Mouse (Mus musculus): ENCODE measurements around the gene Fstl5. TPM values are rescaled to one million over a fixed set of nuclear protein-coding genes. Genes with fewer than 3 reads are reported as not detected.
"Not testable (repeated sequence)": the region's sequence is repeated elsewhere in the genome, so short reads cannot be mapped to it uniquely, and the experiment has no call there.

The Fstl5 gene
- polyA plus RNA-seq, 1 experiment from 2014 or later, result not detected

DNA sequence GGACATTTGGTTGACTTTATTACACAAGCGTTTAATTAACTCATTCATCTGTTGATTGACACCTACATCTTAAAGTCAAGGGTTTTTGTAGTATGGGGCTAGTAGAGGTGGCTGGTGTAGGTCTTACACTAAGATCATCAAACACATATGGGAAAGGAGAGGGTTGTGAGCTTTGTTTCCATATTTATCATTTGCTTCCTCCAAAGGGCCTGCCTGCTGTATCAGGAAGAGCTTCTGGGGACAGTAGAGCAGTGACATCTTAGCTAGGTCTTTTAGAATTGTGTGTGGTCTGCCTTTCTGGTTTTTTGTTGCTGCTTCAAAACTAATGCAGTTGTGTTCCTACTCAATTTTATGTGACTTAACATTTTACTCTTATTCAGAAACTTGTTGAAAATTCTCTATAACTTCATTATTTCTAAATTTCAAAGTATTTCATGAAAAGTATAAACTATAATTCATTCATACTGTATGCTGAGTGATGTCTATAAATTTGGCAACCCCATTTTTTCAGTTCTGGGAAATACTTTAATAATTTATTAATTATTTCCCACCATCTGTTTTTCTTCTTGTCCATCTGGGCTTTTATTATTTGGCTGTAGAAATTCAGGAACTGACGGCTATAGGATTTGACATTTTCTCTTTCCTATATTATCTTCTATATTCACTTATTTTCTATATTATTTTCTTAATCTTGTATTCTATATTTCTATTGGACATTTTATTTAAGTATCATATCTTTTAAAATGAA is 227.1 kb downstream of the Fstl5 start:
- no peak overlapping the region for H3K4me2 ChIP-seq
- no peak overlapping the region for H3K4me3 ChIP-seq (replicated peaks)
- 58% methylated on average over 2 of the region's 2 CpGs for WGBS (ENCODE audit: insufficient replicate concordance)
- no peaks in the 10 kb centered on the region for H3K9me3 ChIP-seq (replicated peaks)
- no peak overlapping the region for H3K27ac ChIP-seq (replicated peaks)
- no peaks in the 10 kb centered on the region for H3K4me1 ChIP-seq (replicated peaks)
- no peaks in the 10 kb centered on the region for H3K27me3 ChIP-seq
- H3K9ac ChIP-seq, result no peak overlapping the region
- ATAC-seq (ENCODE audit: insufficient read depth), result no peak
- no peaks in the 10 kb centered on the region for H3K36me3 ChIP-seq (replicated peaks)

DNA sequence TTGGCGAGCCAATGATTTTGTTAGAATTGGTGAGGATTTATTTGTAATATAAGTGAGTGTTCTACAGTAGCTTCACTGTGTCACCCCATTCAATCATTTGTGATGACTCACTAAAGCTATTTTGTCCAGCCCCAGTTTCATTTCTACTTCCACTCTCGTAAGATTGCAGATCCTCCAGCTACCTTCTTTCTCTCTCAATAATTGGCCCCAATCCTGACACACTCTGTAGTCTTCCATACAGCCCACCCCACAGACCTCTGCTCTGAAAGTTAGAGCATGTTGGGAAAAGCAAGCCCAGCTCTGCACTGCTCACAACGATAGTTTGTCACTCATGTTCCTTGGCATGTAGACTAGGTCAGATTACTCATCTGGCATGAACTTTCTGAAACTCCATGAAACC is 242.9 kb downstream of the Fstl5 start:
- Histone ChIP-seq H3K36me3 (replicated peaks) (no peaks in the 10 kb centered on the region), H3K27ac (replicated peaks) (no peak overlapping the region), H3K9me3 (replicated peaks) (no peaks in the 10 kb centered on the region), H3K27me3 (no peaks in the 10 kb centered on the region), H3K4me2 (no peak overlapping the region), H3K4me1 (replicated peaks) (no peaks in the 10 kb centered on the region), H3K9ac (no peak overlapping the region), H3K4me3 (replicated peaks) (no peak overlapping the region)
- ATAC-seq (ENCODE audit: insufficient read depth), result no peak
- WGBS (ENCODE audit: insufficient replicate concordance), result 57% methylated on average over 3 of the region's 3 CpGs

DNA sequence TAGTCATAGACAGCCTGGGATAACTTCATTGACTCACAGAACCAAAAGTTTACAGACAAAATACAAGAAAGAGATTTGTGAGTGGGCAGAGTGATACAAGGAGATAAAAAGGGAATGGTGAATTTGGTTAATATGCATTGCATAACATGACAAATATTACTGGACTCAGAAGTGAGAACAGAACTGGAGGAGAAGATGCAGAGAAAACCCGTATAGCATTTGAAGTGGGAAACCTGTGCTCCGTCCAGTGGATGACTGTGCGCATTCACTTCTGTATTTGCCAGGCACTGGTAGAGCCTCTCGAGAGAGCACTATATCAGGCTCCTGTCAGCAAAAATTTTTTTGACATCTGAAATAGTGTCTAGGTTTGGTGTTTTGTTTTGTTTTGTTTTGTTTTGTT is 245.5 kb downstream of the Fstl5 start:
- no peaks in the 10 kb centered on the region for H3K9me3 ChIP-seq (replicated peaks)
- H3K4me3 ChIP-seq (replicated peaks), result no peak overlapping the region
- H3K27me3 ChIP-seq, result no peaks in the 10 kb centered on the region
- no peaks in the 10 kb centered on the region for H3K36me3 ChIP-seq (replicated peaks)
- no peak overlapping the region for H3K4me2 ChIP-seq
- H3K27ac ChIP-seq (replicated peaks), result no peak overlapping the region
- H3K9ac ChIP-seq, result no peak overlapping the region
- ATAC-seq (ENCODE audit: insufficient read depth), result no peak
- H3K4me1 ChIP-seq (replicated peaks), result no peaks in the 10 kb centered on the region
- WGBS (ENCODE audit: insufficient replicate concordance), result 65% methylated on average over 4 of the region's 4 CpGs

DNA sequence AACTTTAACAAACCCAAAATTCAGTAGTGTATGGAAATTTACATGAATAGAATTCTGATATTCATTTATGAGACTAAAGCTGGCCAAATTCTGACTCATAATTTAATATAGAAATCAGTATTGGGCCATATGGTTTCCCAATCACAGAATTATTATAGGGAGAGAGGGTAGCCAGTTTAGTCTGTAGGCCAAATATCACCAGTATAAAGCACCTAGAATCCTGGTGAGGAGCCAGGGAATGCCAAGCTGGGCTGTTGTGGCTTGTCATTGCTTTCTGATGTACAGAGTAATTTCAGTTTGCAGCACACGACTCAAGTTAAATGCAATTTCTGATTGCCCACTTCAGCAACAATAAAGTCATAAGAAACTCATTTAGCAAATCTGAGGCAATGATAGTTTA is 248.4 kb downstream of the Fstl5 start:
- H3K27me3 ChIP-seq, result no peaks in the 10 kb centered on the region
- H3K27ac ChIP-seq (replicated peaks), result no peak overlapping the region
- no peak for ATAC-seq (ENCODE audit: insufficient read depth)
- no peak overlapping the region for H3K9ac ChIP-seq
- no peak overlapping the region for H3K4me2 ChIP-seq
- H3K4me1 ChIP-seq (replicated peaks), result no peaks in the 10 kb centered on the region
- H3K36me3 ChIP-seq (replicated peaks), result no peaks in the 10 kb centered on the region
- no peaks in the 10 kb centered on the region for H3K9me3 ChIP-seq (replicated peaks)
- no peak overlapping the region for H3K4me3 ChIP-seq (replicated peaks)
- 61% methylated on average over 1 of the region's 1 CpGs for WGBS (ENCODE audit: insufficient replicate concordance)

DNA sequence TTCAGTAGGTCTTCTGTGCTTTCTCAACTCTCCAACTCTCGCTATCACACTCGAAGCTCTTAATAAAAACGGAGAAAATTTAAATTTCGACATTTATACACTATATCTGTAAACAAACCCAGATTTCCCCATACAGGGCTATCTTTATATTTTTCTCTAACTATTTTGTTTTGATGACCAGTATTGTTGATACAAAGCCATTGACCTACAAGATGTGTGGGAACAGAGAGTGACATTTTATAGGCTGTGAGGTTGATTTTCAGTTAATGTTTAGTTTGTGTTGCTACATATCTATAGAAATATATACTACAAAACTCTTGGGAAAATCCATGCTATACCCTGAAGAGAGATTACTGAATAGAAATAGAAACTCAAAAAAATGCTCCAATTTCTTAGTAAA is 262.9 kb downstream of the Fstl5 start:
- Histone ChIP-seq H3K4me2 (no peak overlapping the region), H3K9ac (no peak overlapping the region), H3K36me3 (replicated peaks) (no peaks in the 10 kb centered on the region), H3K4me3 (replicated peaks) (no peak overlapping the region), H3K27me3 (no peaks in the 10 kb centered on the region), H3K4me1 (replicated peaks) (no peaks in the 10 kb centered on the region), H3K9me3 (replicated peaks) (no peaks in the 10 kb centered on the region), H3K27ac (replicated peaks) (no peak overlapping the region)
- no peak for ATAC-seq (ENCODE audit: insufficient read depth)
- 46% methylated on average over 4 of the region's 4 CpGs for WGBS (ENCODE audit: insufficient replicate concordance)

DNA sequence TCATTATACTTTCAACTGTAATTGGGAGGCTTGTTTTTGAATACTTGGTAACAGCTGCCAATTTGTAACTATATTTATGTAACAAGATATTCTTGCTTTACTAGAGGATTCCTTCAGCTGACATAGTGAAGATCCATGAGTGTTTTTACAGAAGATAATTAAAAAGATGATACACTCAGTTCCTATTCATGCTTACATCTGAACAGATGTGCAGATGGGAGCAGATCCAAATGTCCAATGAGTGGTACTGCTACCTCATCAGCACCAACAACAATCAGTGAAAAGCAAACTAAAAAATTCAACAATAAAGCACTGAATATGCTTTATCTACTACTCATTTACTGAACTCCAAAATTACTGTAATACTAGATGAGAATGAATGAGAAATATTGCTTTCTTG is 292.9 kb downstream of the Fstl5 start:
- Histone ChIP-seq H3K9ac (no peak overlapping the region), H3K9me3 (replicated peaks) (no peaks in the 10 kb centered on the region), H3K4me3 (replicated peaks) (no peak overlapping the region), H3K27ac (replicated peaks) (no peak overlapping the region), H3K36me3 (replicated peaks) (no peaks in the 10 kb centered on the region), H3K4me1 (replicated peaks) (no peaks in the 10 kb centered on the region), H3K4me2 (no peak overlapping the region), H3K27me3 (no peaks in the 10 kb centered on the region)
- no peak for ATAC-seq (ENCODE audit: insufficient read depth)

DNA sequence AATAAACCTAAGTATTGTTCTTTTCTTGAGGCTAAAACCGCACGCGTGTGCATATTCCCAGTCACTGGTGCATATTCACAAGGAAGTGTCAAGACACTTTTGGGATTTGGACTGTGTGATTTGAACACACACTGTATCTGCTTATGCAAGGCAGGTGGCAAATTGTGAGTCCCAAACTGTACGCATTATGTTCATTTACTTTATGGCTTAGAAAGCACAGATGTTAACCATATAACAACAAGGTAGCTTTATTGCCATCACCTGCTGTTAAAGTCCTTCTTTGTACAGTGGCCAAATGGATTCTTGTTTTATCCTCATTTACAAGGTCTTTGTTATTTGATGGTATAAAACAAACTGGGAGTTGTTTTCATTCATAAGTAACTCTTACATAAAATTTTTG is 295.8 kb downstream of the Fstl5 start:
- H3K9ac ChIP-seq, result no peak overlapping the region
- no peak overlapping the region for H3K4me3 ChIP-seq (replicated peaks)
- no peaks in the 10 kb centered on the region for H3K9me3 ChIP-seq (replicated peaks)
- ATAC-seq (ENCODE audit: insufficient read depth), result no peak
- no peak overlapping the region for H3K4me2 ChIP-seq
- no peak overlapping the region for H3K27ac ChIP-seq (replicated peaks)
- WGBS (ENCODE audit: insufficient replicate concordance), result 79% methylated on average over 4 of the region's 4 CpGs
- H3K36me3 ChIP-seq (replicated peaks), result no peaks in the 10 kb centered on the region
- no peaks in the 10 kb centered on the region for H3K27me3 ChIP-seq
- no peaks in the 10 kb centered on the region for H3K4me1 ChIP-seq (replicated peaks)

DNA sequence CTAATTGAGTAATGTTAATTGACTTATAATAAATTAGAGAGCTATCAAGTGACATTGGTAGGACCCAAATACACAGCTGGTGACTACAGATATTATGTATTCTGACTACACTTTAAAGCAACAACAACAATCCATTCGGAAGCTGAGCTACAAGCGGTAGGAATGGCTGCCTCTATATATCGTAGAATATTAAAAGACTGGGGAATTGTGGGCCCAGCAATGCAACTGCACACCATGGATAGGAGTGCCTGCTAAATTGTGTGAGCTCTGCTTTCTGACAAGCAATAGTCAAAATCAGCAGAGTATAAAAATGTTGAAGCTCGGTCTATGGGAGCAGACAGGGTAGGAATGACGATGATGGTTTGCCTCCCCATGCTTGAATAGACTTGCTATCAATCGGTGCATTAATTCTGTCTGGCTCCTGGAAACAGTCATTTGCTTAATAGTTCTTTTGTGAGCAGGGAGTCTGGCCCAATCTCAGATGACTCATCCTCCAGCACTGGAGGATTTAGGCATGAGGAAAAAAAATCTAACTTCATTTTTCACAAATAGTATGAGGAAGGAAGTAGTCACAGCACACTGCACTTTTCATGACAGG is 354.8 kb downstream of the Fstl5 start:
- Histone ChIP-seq H3K27me3 (no peaks in the 10 kb centered on the region), H3K9ac (no peak overlapping the region), H3K4me3 (replicated peaks) (no peak overlapping the region), H3K9me3 (replicated peaks) (no peaks in the 10 kb centered on the region), H3K4me1 (replicated peaks) (no peaks in the 10 kb centered on the region), H3K4me2 (no peak overlapping the region), H3K27ac (replicated peaks) (no peak overlapping the region), H3K36me3 (replicated peaks) (no peaks in the 10 kb centered on the region)
- 71% methylated on average over 6 of the region's 6 CpGs for WGBS (ENCODE audit: insufficient replicate concordance)
- no peak for ATAC-seq (ENCODE audit: insufficient read depth)

DNA sequence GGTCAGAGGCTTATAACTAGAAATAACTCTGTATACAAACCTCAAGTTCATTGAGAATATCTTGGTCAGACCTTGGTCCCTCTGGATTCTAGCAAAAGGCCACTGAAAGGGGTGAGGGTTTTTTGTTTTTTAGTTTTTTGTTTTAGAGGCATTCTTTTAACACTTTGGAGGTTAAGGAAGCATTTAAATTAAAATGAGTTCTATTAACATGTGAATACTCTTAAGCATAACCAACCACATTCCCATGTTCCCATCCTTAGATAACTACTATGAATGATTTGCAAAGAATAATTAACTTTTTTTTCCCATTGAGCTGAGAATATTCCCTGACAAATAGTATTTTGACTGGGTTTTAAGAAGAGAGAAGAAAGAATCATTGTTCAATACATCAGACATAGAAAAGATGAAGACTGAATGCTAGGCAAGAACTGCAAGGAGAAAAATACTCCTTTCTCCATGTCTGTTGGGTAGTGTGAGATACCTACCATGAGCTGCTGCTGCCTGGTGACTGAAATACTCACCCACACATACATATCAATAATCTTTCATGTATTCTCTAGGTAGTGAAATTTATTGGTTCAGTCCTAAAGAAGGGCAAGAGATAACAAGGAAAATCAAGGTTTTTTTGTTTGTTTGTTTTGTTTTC is 393.3 kb downstream of the Fstl5 start:
- Histone ChIP-seq H3K27me3 (no peaks in the 10 kb centered on the region), H3K4me1 (replicated peaks) (no peaks in the 10 kb centered on the region), H3K4me3 (replicated peaks) (no peak overlapping the region), H3K9ac (no peak overlapping the region), H3K4me2 (no peak overlapping the region), H3K9me3 (replicated peaks) (no peaks in the 10 kb centered on the region), H3K27ac (replicated peaks) (no peak overlapping the region), H3K36me3 (replicated peaks) (no peaks in the 10 kb centered on the region)
- no peak for ATAC-seq (ENCODE audit: insufficient read depth)

DNA sequence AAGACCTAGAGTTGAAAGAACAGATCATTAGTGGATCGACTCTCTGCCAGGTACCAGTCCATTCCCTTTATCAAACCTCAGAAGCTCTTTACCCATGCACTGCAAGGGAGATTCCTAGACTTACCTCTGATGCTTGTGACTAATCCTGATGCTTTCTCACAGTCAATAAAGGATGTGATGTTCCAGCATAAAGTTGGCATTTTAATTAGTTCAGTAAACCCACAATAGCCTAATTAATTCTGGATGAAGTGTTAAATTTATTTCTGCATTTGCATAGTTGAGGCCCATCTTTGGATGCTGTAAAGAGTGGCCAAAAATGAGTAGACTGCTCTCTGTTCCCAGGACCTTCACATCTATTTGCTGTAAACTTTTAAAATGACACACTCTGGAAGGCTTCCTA is 394.1 kb downstream of the Fstl5 start:
- Histone ChIP-seq H3K36me3 (replicated peaks) (no peaks in the 10 kb centered on the region), H3K9me3 (replicated peaks) (no peaks in the 10 kb centered on the region), H3K4me1 (replicated peaks) (no peaks in the 10 kb centered on the region), H3K4me3 (replicated peaks) (no peak overlapping the region), H3K9ac (no peak overlapping the region), H3K27ac (replicated peaks) (no peak overlapping the region), H3K4me2 (no peak overlapping the region), H3K27me3 (no peaks in the 10 kb centered on the region)
- ATAC-seq (ENCODE audit: insufficient read depth), result no peak
- WGBS (ENCODE audit: insufficient replicate concordance), result 16% methylated on average over 1 of the region's 1 CpGs

DNA sequence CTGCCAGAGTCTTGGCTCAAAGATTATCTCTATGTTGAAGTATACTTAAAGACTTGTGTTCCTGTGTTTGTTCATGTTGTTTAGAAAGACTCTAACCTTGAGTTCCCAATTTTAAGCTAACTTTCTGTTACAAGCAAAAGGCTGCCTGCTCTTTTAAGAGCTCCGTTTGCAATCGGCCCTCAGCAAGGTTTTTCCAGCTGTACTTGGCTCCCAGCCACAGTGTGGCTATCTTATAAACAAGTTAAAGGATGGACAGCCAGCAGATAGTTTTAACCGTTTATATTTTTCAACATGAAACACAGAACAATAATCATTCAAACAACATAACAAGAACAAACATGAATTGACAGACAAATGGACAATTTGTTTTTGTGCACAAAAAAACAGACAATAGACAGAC is 433.8 kb downstream of the Fstl5 start:
- ATAC-seq (ENCODE audit: insufficient read depth); H3K4me2 ChIP-seq; H3K9ac ChIP-seq; H3K27ac ChIP-seq (replicated peaks); H3K4me3 ChIP-seq (replicated peaks); H3K27me3 ChIP-seq; H3K36me3 ChIP-seq (replicated peaks); H3K4me1 ChIP-seq (replicated peaks); H3K9me3 ChIP-seq (replicated peaks): not testable (repeated sequence)
- 68% methylated on average over 3 of the region's 3 CpGs for WGBS (ENCODE audit: insufficient replicate concordance)

DNA sequence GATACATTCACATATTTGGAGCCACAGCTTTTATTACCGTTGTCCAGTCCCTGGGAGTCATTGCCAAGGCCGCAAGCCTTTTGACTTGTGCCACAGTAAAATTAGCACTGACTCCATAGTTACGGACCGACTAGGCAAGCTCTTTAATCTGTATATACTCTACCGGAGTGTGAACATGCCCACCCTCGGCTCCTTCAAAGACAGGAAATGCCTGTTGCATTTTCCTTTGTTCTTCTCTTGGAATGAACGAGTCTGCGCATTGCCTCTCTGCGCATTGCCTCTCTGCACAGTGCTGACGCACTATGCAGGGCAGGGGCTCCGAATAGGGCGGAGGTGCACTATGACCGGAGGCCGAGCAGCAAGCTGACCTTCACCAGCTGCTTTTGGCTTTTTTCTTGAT is 434.7 kb downstream of the Fstl5 start:
- Histone ChIP-seq H3K9ac (no peak overlapping the region), H3K4me2 (no peak overlapping the region), H3K27ac (replicated peaks) (no peak overlapping the region), H3K27me3 (no peaks in the 10 kb centered on the region), H3K4me3 (replicated peaks) (no peak overlapping the region), H3K36me3 (replicated peaks) (no peaks in the 10 kb centered on the region), H3K9me3 (replicated peaks) (0 out of 2 replicates have a peak, but pooled peaks cover 4% of the 10 kb centered on the region), H3K4me1 (replicated peaks) (no peaks in the 10 kb centered on the region)
- no peak for ATAC-seq (ENCODE audit: insufficient read depth)
- WGBS (ENCODE audit: insufficient replicate concordance), result 83% methylated on average over 14 of the region's 14 CpGs

All from liver, embryonic 15.5 days (tissue).